Mouse (Mus musculus): ENCODE results near the gene Ezh1.

Ezh1 gene

DNA sequence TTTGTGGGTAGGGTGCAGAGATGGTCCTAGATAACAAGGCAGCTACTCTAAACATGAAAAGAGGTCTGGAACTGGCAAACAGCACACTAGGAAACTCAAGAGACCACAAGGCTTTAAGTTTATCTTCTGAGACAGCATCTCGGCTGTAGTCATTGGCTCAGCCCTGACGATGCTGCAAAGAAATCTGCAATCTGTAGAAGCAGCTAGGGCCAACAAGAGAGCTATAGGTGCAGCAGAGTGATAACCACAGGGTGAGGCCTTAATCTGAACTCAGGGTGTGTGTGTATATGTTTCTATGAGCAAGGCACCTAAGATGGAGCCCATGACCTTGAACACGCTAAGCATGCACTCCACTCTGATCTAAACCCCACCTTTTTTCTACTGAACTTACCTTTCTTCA is 26.7 kb downstream of the Ezh1 start:
- DNase-seq = no peak

DNA sequence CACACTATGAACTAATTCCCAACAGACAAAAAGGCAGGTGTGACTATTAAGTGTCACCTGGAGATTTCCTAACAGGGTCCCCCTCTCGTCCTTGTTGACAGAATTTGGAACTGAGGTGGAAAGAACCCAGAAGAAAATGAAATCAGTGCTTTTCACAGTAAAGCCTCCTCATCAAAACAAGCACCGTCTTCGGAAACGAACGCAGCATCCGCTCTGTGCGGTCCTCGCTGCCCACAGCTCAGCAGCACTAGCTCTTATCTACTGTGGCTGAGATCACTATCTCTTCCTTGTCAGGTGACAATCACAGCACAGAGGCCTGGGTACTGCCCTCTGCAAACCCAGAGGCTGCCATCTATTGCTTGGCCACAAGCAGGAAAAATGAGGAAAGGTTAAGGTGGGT is 30.1 kb downstream of the Ezh1 start:
- no peak for DNase-seq

- no peak for DNase-seq
Observed at GRCm38 (mm10) chr11:101195571-101195970, 30.7 kb downstream of the Ezh1 start.

DNA sequence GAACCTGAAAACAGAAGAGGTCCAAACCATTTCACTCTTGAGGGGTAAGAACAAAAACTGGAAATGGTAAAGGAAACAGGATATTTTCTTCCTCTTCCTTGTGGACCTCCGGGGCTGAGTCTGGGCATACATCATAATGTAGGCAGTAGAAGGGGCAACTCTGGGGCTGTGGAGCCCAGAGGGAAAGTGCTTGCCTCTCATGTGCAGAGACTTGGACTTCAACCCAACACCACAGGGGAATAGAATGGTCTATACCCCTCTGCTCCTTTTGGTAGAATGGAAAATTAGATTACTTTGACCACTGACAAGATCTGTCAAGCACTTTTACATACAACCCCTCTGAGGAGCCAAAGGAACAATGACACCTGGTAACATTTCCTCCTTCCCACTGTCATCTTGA is 31.2 kb downstream of the Ezh1 start:
- no peak for DNase-seq

DNA sequence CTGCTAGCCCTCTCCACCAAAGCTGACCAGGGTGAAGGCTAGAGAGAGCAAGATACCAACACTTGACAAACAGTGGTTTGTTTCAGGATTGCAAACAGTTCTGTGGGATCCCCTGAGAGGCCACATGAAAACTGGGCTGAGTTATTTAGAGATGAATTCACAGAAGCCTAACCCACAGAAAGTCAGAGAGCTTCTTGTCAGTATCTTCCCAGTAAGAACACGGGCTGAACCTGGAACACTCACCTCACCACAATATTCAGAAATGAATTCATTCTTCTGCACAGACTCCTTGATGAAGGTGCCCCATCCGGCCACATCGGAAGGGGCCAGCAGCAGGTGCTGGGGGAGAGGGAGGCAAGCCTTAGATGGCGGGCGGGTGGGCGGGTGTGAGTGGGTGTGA is 31.6 kb downstream of the Ezh1 start:
- no peak for DNase-seq

DNA sequence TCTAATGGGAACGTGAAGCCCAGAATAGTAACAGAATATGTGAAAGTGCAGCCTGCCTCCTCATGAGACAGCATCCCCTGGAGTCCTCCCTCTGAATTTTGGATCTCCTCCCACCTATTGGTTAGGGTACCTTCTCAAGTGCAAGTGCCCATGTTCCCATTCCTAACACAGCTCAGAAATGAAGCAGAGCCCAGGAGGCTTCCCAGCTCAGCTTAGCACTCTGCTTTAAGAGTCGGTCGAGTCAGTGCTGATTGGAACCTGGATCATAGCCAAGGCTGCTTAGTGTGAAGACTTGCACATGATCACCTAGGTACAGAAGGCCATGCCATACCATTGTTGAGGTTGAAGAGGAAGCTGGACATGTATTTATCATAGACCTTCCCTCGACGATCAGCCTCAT is 32.1 kb downstream of the Ezh1 start:
- no peak for DNase-seq

DNA sequence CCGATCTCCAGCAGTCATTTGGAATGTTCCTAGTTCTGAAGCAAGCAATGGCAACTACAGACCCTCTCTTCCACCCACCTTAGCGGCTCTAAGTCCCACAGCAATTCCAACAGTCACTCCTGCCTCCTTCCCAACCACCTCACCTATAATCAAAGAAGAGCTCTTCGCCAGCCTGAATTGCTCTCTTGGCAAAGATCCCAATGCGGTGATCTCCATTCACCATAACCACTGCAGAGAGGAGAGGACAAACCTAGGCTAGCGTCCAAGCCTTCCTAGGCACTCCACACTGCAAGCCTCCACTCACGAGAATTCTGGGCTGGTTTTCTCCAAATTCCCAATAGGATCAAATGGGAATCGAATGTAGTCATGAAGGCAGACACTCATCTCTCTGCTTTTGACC is 33.2 kb downstream of the Ezh1 start:
- peak in 1 of 2 experiments; percentile 42 for DNase-seq

DNA sequence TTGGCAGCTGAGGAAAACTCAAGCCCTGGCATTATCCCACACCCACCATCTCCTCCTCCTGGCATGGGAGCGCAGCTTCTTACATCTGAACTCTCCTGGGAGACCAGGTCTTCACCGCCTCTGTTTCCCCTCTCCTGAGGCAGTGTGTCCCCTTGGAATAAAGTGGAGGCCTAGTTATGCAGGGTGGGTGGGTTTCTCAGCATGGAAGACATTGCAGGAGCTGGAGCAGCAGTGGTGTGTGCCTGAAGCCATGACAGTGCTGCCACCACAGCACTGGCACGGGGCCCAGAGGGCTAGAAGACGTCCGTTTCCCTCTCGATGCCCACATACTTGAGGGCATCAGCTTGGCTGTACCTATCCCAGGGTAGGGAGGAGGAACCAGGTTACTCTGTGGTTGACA is 33.6 kb downstream of the Ezh1 start:
- DNase-seq = peak in 1 of 2 experiments; percentile 47

DNA sequence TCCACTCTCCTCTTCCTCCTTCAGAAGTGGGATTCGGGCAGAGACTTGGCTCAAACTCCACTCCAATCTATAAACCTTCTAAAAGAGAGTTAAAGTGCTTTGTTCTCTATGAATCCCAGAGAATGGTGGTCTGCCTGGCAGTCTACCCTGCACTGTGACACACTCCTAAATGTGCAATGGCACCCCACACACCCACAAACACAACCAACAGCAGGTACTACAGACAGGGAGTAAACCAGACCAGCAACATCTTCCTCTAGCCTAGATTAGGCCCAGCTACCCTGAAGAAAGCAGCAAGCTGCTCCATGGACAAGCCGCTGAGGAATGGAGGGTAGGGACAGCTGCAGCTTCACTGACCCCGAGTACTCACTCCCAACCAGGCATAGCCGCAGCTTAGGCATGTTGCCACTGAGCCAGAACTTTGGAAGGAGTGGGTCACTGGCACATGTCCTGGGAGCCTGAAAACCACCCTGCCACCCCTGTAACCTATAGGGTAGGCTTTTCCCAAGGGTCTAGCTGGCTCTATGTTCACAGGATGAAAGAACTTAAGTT is 34.3 kb downstream of the Ezh1 start:
- DNase-seq = peak in 1 of 2 experiments; percentile 34

DNA sequence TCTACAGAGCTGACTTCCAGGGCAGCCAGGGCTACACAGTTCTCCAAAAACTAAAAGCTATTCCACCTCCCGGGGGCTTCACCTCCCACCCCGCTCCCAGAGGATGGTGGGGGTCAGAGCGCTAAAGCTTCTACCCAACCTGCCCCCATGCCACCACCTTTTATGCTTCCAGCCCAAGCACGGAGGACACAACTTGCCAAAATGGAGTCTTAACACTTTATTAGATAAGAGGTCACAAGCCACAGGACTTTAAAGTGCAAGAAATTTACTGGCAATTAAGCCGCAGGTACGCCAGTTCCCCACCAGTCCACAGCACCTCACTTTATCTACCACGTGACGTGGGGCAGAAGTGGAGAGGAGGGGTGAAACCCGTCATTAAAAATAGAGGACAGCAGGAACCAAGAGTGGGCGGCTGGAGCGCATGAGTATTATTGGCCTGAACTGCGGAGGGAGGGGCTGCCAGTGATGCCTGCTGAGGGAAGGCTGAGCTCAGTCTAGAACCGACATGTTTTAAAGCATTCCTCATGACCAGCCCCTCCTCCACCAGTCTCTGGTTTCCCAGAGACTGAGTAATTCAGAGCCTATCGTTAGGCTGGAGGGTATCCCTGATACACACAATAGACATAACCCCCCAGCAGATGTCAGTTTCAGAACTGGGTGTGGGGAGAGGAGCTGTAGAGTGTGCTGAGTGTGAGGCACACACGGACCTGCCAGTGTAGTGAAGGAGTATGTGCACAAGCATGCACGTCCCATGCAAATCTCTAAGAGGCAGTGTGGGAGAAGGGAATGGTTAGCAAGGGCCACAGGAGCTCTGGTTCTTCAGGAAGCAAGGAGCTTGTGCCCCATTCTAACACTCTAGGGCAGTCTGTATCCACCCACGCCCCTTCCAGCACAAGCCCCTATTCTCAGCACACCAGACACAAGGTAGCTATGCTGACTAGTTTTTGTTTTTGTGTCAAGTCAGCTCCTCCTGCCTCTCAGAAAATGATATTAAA is 35.1 kb downstream of the Ezh1 start:
- DNase-seq = peak; percentile 49 to 51

DNA sequence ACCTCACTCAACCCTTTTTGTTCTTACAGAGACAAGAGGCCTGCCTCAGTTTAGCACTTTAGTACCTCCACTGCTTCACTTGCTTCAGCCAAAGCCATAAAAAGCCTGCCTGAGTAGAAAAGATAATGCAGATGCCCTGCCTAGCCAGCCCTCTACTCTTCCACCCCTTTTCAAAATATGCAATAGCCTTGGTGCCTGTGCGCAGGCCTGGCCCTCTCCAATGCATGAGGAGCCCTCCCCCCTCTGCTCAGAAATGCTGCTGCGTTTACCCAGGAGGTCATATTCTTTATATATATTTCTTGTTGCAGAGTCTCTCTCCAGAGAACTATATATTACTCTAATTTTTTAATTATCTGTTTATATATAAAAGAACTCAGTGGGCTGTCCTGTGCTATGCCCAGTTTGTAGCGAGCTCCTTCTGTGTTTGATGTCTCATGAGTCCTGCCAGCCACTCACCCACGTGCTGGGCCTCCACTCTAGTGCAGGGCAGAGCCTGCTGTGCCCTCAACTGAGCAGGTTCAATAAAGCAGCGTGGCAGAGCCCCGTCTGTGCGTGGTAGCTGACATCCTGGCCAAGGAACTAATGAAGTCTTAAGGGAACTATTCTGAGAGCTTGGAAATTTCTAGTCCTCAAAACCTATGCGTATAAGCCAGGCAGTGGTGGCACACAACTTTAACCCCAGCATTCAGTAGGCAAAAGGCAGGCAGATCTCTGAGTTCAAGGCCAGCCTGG is 35.9 kb downstream of the Ezh1 start:
- DNase-seq = no peak

DNA sequence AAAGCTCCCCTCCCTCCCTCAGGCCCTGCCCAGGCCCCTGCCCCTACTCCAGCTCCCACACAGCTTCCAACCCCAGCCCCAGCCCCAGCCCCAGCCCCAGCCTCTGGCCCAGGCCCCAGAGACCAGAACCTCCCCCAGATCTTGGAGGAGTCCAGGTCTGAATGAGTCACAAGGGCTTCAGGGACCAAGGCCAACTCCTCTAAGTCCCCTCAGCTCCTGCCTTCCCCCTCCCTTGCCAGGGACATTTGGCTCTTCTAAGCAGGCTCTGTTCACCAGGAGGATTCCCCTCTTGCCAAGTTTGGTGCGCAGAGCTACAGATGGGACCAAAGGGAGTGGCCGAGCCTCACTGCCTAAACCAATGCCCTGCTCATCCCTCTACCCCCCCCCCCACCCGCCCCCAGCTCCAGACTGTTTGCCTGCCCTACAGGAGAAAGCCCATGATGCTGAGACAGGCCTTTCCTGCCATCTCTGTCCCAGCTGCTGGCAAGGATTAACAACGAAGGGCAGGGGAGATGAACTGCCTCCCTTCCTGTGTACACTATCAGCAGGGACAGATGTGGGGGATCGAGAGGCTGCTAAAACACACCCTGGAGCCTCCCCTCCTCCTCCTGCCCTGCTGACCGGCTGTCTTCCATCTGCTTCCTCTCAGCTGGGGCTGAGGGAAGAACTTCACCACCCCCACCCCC is 36.6 kb downstream of the Ezh1 start:
- peak; percentile 88 to 89 for DNase-seq

- DNase-seq = peak; percentile 88 to 90
Observed at GRCm38 (mm10) chr11:101188166-101188805, 38.0 kb downstream of the Ezh1 start.

DNA sequence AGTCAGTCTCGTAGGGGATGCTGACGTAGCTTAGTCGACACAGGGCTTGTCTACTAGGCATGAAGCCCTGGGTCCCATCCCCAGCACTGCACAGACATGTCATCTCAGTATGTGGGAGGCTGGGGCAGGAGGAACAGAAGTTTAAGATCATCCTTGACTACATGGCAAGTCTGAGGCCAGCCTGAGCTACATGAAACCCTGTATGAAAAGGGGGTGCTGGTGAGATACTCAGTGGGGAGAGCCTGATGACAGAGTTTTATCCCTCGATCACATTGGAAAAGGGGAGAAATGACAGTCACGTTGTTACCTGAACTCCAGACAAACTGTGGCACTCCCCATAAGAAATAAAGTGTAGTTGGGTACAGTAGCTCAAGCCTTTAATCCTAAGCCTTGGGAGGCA is 38.7 kb downstream of the Ezh1 start:
- no peak for DNase-seq

GRCm38 (mm10) chr11:101186526-101187247 is 39.6 kb downstream of the Ezh1 start:
- peak; percentile 62 to 68 for DNase-seq

GRCm38 (mm10) chr11:101185441-101185840 is 40.8 kb downstream of the Ezh1 start:
- DNase-seq = no peak

GRCm38 (mm10) chr11:101184984-101185383 is 41.3 kb downstream of the Ezh1 start:
- peak in 1 of 2 experiments; percentile 10 for DNase-seq

GRCm38 (mm10) chr11:101182771-101183517 is 43.3 kb downstream of the Ezh1 start:
- peak in 1 of 2 experiments; percentile 35 for DNase-seq

DNA sequence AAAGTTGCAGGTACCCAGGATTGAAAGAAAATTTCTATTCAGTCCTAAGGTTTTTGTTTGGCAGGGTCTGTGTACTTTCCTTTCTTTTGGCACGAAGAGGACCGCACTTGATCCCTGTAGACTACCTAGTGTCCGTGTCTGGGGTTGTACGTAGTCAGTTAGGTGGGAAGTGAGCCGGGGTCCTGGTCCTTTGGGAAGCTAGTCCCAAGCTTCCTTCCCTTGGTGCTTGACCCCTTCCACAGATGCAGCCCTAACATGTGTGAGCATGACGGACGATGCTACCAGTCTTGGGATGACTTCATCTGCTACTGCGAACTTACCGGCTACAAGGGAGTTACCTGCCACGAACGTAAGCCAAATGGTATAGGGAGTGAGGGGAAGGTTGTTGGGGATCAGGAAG is 44.3 kb downstream of the Ezh1 start:
- DNase-seq = no peak

DNA sequence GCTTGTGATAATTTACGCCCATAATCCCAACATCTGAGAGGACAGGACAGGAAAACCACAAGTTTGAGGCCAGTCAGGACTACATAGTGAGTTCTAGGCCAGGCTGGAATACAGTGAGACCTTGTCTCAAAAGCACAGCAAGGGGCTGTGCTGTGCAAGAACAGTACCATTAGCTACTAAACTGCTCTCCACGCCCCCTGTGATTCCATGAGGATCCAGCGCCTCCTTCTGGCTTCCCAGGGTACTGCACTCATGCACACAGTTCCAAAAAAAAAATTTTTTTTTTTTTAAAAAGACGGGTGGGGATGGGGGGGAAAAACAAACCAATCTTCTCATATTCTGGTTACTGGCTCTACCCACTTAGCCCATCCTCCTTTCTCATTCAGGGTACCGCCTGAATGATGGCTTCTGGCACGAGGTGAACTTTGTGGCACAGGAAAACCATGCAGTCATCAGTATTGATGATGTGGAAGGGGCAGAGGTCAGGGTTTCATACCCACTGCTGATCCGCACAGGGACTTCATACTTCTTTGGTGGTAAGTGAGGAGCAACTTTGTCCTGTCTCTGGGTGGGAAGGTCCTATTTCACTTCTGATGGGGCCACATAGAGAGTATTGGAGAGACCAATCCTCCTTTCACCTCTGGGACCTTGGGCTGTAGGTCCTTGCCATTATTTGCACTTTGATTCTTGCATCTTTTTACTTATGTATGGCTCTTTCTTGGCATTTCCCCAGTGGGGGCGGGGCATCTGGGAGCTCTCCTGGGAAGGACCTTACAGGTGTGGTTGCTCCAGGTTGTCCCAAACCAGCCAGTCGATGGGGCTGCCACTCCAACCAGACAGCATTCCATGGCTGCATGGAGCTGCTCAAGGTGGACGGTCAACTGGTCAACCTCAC is 45.2 kb downstream of the Ezh1 start:
- peak; percentile 77 to 81 for DNase-seq
